8 mouse cellular contexts compared by ENCODE assay signal in genomic region chr1:163725106-163725759, GRCm38 (mm10). TPM values are rescaled to one million over a fixed set of nuclear protein-coding genes. Genes with fewer than 3 reads are reported as not detected.
DNase-seq lines count a peak whose midpoint lies in the region; ATAC-seq lines count a peak whose summit lies in the region.

TSS of gene Mettl11b (minus strand) at chr1:163725232.

- H3K4me2 ChIP-seq in hindbrain, embryonic 16.5 days (ENCODE audit: low read length), result peak within 1 kb of the TSS; percentile 27; the same call in 1 of the 2 replicates

- no peak within 1 kb of the TSS for H3K27ac ChIP-seq in hindbrain, embryonic 16.5 days (ENCODE audit: low read depth, low read length)

- no peak for ATAC-seq in hindbrain, embryonic 16.5 days

- no peaks in the 10 kb centered on the region for H3K9me3 ChIP-seq in hindbrain, embryonic 16.5 days (ENCODE audit: control insufficient read depth, low read length)

- H3K9ac ChIP-seq in hindbrain, embryonic 16.5 days (ENCODE audit: low read depth, low read length), result no peak within 1 kb of the TSS

- no peaks in the 10 kb centered on the region for H3K27me3 ChIP-seq in hindbrain, embryonic 16.5 days (replicated peaks; ENCODE audit: control insufficient read depth, insufficient read depth, low read length)

- H3K36me3 ChIP-seq in hindbrain, embryonic 16.5 days (ENCODE audit: control insufficient read depth, insufficient read depth, low read length), result no peaks in the 10 kb centered on the region

- 28% methylated on average over 9 of the region's 9 CpGs for WGBS in hindbrain, embryonic 16.5 days

- peak; percentile 23 for DNase-seq in right cerebral cortex, adult 18-20 months
- no peak for DNase-seq in right cerebral cortex, postnatal 25 days
- peak; percentile 54 for DNase-seq in gastrocnemius, postnatal 25 days
- no peak for DNase-seq in retina, embryonic 14.5 days (ENCODE audit: low spot score)
- no peak for DNase-seq in adipocyte (ENCODE audit: low spot score)
- no peak for DNase-seq in cerebellum, adult 18-20 months
- no peak for DNase-seq in thymus, postnatal 10 days (ENCODE audit: low spot score in 2 of 2)

- H3K4me3 ChIP-seq in hindbrain, embryonic 16.5 days (ENCODE audit: low read length), result no peak within 1 kb of the TSS

- no peaks in the 10 kb centered on the region for H3K4me1 ChIP-seq in hindbrain, embryonic 16.5 days (ENCODE audit: control insufficient read depth, insufficient read depth, low read depth, low read length)

RNA-seq across cellular contexts. Expression of gene Mettl11b, which starts in this region (rescaled TPM):
- total RNA-seq in gastrocnemius, postnatal 25 days (2021), result 10 to 100 TPM in 1 of 2 experiments, 1 to 10 TPM in 1; 1.8 to 16.3 TPM
- polyA plus RNA-seq in hindbrain, embryonic 16.5 days (2015; fragmentation: Nextera tagmentation; extraction: Ambion mirVana), result 0.21 TPM in 1 of 2 replicates, not detected in the other

Comparison
In these comparisons a context has a peak if more than half of its experiments do, and no peak if none do; other contexts are left out.
1. DNase-seq: peak in right cerebral cortex, adult 18-20 months (single experiment) and gastrocnemius, postnatal 25 days (single experiment); none in right cerebral cortex, postnatal 25 days (single experiment), retina, embryonic 14.5 days (single experiment), adipocyte (single experiment), cerebellum, adult 18-20 months (0 of 2) and thymus, postnatal 10 days (0 of 2).